Mouse (Mus musculus) forebrain, embryonic 11.5 days (tissue): Measurements from ENCODE around the gene Dhrs3. TPM values are rescaled to one million over a fixed set of nuclear protein-coding genes. Genes with fewer than 3 reads are reported as not detected.

Source experiments
- ATAC-seq: fragments of 200-750 bp; cut with Nextera tagmentation; replicated peaks from 2 replicates; pipeline ENCODE4 v1.8.0; 2017; ENCODE audit warnings: moderate TSS enrichment; ENCODE audit not compliant: low FRiP score
- DNase-seq: peaks from one replicate; pipeline ENCODE4 v3.0.0-alpha.2; 2017; ENCODE audit warnings: low spot score
- H3K27ac ChIP-seq: fragments of 300-500 bp; sonication (generic); 2 replicates; pipeline ENCODE4 v1.5.1; 2014; ENCODE audit warnings: low read depth, low read length
- H3K27me3 ChIP-seq: fragments of 300-500 bp; sonication (generic); 2 replicates; pipeline ENCODE4 v1.6.1; 2014; ENCODE audit warnings: mild to moderate bottlenecking, low read length, mixed read lengths; ENCODE audit not compliant: control insufficient read depth, insufficient read depth
- H3K36me3 ChIP-seq: fragments of 300-500 bp; sonication (generic); 2 replicates; pipeline ENCODE4 v1.6.1; 2014; ENCODE audit warnings: mild to moderate bottlenecking, low read length, moderate library complexity, mixed read lengths; ENCODE audit not compliant: control insufficient read depth, insufficient read depth
- H3K4me1 ChIP-seq: fragments of 300-500 bp; sonication (generic); replicated peaks from 2 replicates; pipeline ENCODE4 v1.6.1; 2014; ENCODE audit warnings: low read length, mixed read lengths; ENCODE audit not compliant: control insufficient read depth, insufficient read depth
- H3K4me2 ChIP-seq: fragments of 300-500 bp; sonication (generic); 2 replicates; pipeline ENCODE4 v1.6.1; 2014; ENCODE audit warnings: low read depth, mild to moderate bottlenecking, low read length, moderate library complexity, mixed read lengths; ENCODE audit not compliant: severe bottlenecking
- H3K4me3 ChIP-seq: fragments of 300-500 bp; sonication (generic); 2 replicates; pipeline ENCODE4 v1.5.1; 2014; ENCODE audit warnings: low read depth, low read length
- H3K9ac ChIP-seq: fragments of 300-500 bp; sonication (generic); 2 replicates; pipeline ENCODE4 v1.6.1; 2014; ENCODE audit warnings: low read length
- H3K9me3 ChIP-seq: fragments of 300-500 bp; sonication (generic); 2 replicates; pipeline ENCODE4 v1.6.1; 2016; ENCODE audit warnings: low read length, mixed read lengths; ENCODE audit not compliant: control insufficient read depth
- WGBS: fragments of 180-500 bp; shearing (Covaris S2); extraction: QIAGEN DNeasy Blood & Tissue Kit; methylation state at CpG from one replicate; pipeline ENCODE4 v1.1.7; 2014; 5-methylcytosine and 5-hydroxymethylcytosine counted together
- polyA plus RNA-seq: library from polyadenylated mRNA; unstranded; fragments of >200 nt; fragmentation: Nextera tagmentation; extraction: Ambion mirVana; gene quantifications from 2 replicates; pipeline ENCODE4 v1.2.1, GENCODE M21; 2014

Gene Dhrs3
- polyA plus RNA-seq, 1 experiment from 2014 or later = 5.8 TPM

- H3K4me2 ChIP-seq = no peak overlapping the region
- H3K9me3 ChIP-seq = no peaks in the 10 kb centered on the region
- ATAC-seq = no peak
- no peak overlapping the region for H3K4me3 ChIP-seq
- no peak for DNase-seq
- no peak overlapping the region for H3K9ac ChIP-seq
- no peaks in the 10 kb centered on the region for H3K27me3 ChIP-seq
- WGBS = 74% methylated on average over 8 of the region's 8 CpGs
- no peaks in the 10 kb centered on the region for H3K4me1 ChIP-seq
- H3K27ac ChIP-seq = no peak overlapping the region
- H3K36me3 ChIP-seq = no peaks in the 10 kb centered on the region
Measured at GRCm38 (mm10) chr4:144882881-144883331, 9.7 kb upstream of the Dhrs3 start.

- ATAC-seq = no peak
- Histone ChIP-seq H3K4me2 (no peak overlapping the region), H3K36me3 (no peaks in the 10 kb centered on the region), H3K4me3 (no peak overlapping the region), H3K9ac (no peak overlapping the region), H3K9me3 (no peaks in the 10 kb centered on the region), H3K27ac (no peak overlapping the region), H3K27me3 (peaks cover 2% of the 10 kb centered on the region; the same call in 1 of the 2 replicates), H3K4me1 (no peaks in the 10 kb centered on the region)
- 60% methylated on average over 6 of the region's 6 CpGs for WGBS
- DNase-seq = no peak
Measured at GRCm38 (mm10) chr4:144886460-144886859, 6.2 kb upstream of the Dhrs3 start.

GRCm38 (mm10) chr4:144888750-144889149 lies 3.9 kb upstream of the Dhrs3 start:
- ATAC-seq (no peak), DNase-seq (no peak)
- H3K36me3 ChIP-seq = no peaks in the 10 kb centered on the region
- H3K27me3 ChIP-seq = peaks cover 10% of the 10 kb centered on the region
- no peak overlapping the region for H3K4me2 ChIP-seq
- H3K9ac ChIP-seq = no peak overlapping the region
- H3K9me3 ChIP-seq = no peaks in the 10 kb centered on the region
- 83% methylated on average over 4 of the region's 4 CpGs for WGBS
- H3K4me3 ChIP-seq = no peak overlapping the region
- H3K27ac ChIP-seq = no peak overlapping the region
- peaks cover 3% of the 10 kb centered on the region for H3K4me1 ChIP-seq

DNA sequence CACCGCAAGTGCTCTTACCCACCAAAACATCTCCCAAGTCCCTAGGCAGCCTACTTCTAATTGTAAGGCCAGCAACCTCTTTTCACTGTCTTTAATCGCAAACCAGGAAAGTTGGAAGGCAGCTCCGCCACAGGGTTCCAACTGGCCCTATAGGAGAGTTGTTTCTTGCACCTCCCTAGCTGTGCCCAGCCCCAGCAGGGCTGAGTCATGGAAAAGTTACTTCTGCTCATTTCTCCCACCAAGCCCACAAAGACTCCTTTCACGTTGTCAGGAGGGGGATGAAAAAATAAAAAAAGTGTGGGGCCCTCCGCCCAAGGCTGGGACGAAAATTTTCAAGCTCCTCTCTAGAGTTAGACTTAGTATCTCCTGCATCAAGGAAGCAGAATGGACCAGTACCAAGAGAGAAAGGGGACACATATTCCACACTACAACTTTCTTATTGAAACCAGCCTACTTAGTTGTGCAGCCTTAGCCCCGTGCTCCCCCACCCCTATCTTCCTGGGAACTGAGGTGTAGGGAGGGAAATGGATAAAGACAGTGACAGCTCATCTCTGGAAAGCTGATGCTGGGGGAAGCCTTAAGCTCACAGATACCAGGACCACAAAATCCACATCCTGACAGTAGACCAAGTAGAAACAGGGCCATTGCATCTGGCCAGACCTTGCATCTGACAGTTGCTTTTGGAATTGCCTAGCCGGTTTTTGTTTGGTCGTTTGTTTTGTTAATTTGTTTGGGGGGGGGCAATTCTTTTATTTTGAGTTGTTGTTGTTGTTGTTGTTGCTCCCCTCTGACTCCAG lies 2.9 kb upstream of the Dhrs3 start:
- no peak overlapping the region for H3K4me3 ChIP-seq
- H3K27ac ChIP-seq = no peak overlapping the region
- H3K27me3 ChIP-seq = peaks cover 19% of the 10 kb centered on the region
- peaks cover 8% of the 10 kb centered on the region for H3K4me1 ChIP-seq
- H3K9me3 ChIP-seq = no peaks in the 10 kb centered on the region
- H3K4me2 ChIP-seq = no peak overlapping the region
- no peaks in the 10 kb centered on the region for H3K36me3 ChIP-seq
- no peak overlapping the region for H3K9ac ChIP-seq
- ATAC-seq (no peak), DNase-seq (no peak)
- WGBS = 80% methylated on average over 9 of the region's 9 CpGs

DNA sequence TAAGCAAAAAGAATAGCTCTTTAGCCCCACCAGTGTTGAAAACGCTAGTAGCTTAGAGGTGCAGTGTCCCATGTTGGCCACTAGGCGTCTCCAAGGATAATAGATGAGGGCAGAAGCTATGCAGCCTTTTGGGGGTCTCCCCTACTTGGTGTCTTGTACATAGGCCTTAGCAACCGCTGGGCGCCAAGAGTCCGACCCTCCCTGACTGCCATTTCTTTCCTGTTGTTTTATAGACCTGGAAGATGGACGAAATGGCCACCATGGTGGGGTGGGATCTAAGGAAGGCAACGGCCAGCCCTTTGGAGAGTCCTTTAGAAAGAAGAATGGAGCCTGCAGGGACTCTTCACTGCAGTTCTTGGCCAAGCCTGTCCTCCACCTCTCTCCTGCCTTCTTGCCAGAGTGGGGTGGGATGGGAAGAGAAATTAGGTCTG lies 1.9 kb upstream of the Dhrs3 start:
- Histone ChIP-seq H3K9ac (no peak overlapping the region), H3K27me3 (peaks cover 24% of the 10 kb centered on the region), H3K36me3 (no peaks in the 10 kb centered on the region), H3K4me2 (no peak overlapping the region), H3K27ac (no peak overlapping the region), H3K4me1 (peaks cover 8% of the 10 kb centered on the region), H3K4me3 (no peak overlapping the region), H3K9me3 (no peaks in the 10 kb centered on the region)
- DNase-seq (peak; percentile 72), ATAC-seq (0 out of 2 replicates have a peak, but pooled peaks have one; percentile 13)
- 11% methylated on average over 7 of the region's 7 CpGs for WGBS

GRCm38 (mm10) chr4:144891121-144891711 lies 1.4 kb upstream of the Dhrs3 start:
- DNase-seq = peak; percentile 54
- H3K4me2 ChIP-seq = no peak overlapping the region
- peaks cover 8% of the 10 kb centered on the region for H3K4me1 ChIP-seq
- H3K9me3 ChIP-seq = no peaks in the 10 kb centered on the region
- no peaks in the 10 kb centered on the region for H3K36me3 ChIP-seq
- no peak overlapping the region for H3K4me3 ChIP-seq
- peaks cover 24% of the 10 kb centered on the region for H3K27me3 ChIP-seq
- no peak overlapping the region for H3K9ac ChIP-seq
- peak; percentile 8; the same call in 1 of the 2 replicates for ATAC-seq
- H3K27ac ChIP-seq = no peak overlapping the region
- 47% methylated on average over 10 of the region's 10 CpGs for WGBS

- Histone ChIP-seq H3K27ac (no peak overlapping the region), H3K4me1 (peaks cover 8% of the 10 kb centered on the region), H3K27me3 (peaks cover 24% of the 10 kb centered on the region), H3K36me3 (no peaks in the 10 kb centered on the region), H3K4me2 (peak overlapping the region; percentile 81), H3K4me3 (peak overlapping the region; percentile 42), H3K9me3 (no peaks in the 10 kb centered on the region), H3K9ac (0 out of 2 replicates have a peak overlapping the region, but pooled peaks have one; percentile 24)
- 6% methylated on average over 5 of the region's 5 CpGs for WGBS
- ATAC-seq = no peak
- no peak for DNase-seq
Measured at GRCm38 (mm10) chr4:144891743-144892132, 889 bp upstream of the Dhrs3 start.

DNA sequence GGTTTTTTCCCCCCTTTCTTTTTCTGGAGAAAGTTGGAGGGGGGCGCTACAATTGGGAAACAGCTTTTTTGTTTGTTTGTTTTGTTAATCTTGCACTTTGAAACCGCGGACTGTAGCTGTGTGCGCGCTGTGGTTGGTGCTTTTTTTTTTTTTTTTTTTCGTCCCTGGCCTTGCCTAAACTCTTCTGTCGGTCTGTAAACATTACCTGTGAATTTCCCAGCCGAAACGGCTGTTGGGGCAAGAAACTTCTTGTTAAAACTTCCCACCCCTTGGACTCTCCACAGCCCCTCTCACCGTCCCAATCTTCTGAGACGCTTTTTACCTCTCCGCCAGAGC lies 278 bp downstream of the Dhrs3 start:
- H3K4me3 ChIP-seq = peak overlapping the region; percentile 42
- H3K27ac ChIP-seq = no peak overlapping the region
- H3K27me3 ChIP-seq = peaks cover 24% of the 10 kb centered on the region
- ATAC-seq (no peak), DNase-seq (no peak)
- no peaks in the 10 kb centered on the region for H3K9me3 ChIP-seq
- H3K4me1 ChIP-seq = peaks cover 8% of the 10 kb centered on the region
- H3K36me3 ChIP-seq = no peaks in the 10 kb centered on the region
- under 1% methylated on average over 12 of the region's 12 CpGs for WGBS
- H3K4me2 ChIP-seq = peak overlapping the region; percentile 81
- H3K9ac ChIP-seq = peak overlapping the region; percentile 32; the same call in 1 of the 2 replicates
